ENCODE assay signal across 8 mouse cellular contexts in genomic region chr4:59580495-59581281, GRCm38 (mm10). TPM values are rescaled to one million over a fixed set of nuclear protein-coding genes. Genes with fewer than 3 reads are reported as not detected.
A peak's percentile ranks its signal among the peaks of the same experiment; 100 is the strongest.
DNase-seq lines count a peak whose midpoint lies in the region; ATAC-seq and TF ChIP-seq lines count a peak whose summit lies in the region.

No protein-coding gene starts in this region.

- DNase-seq in cerebellum, adult 11-12 months, result peak; percentile 52
- DNase-seq in left cerebral cortex, postnatal 36 days (ENCODE audit: low spot score in 2 of 2), result no peak

- no peak overlapping the region for H3K27ac ChIP-seq in ES-Bruce4 (ENCODE audit: insufficient read depth, low read length)
- H3K27ac ChIP-seq in forebrain, embryonic 13.5 days, result peak overlapping the region; percentile 86
- H3K27ac ChIP-seq in intestine, embryonic 16.5 days (ENCODE audit: low read length), result peak overlapping the region; percentile 80
- H3K27ac ChIP-seq in macrophage, result peak overlapping the region; percentile 62
- peak overlapping the region; percentile 83 for H3K27ac ChIP-seq in stomach, embryonic 14.5 days (ENCODE audit: low read length)

- no peak for TF ChIP-seq EP300 in ES-Bruce4 (IDR thresholded peaks at IDR 0.05; ENCODE audit: insufficient read depth, low read depth, low read length)

- H3K79me2 ChIP-seq in C2C12 (ENCODE audit: control insufficient read depth, insufficient read depth), result no peaks in the 10 kb centered on the region
- H3K79me2 ChIP-seq in macrophage (ENCODE audit: inconsistent target), result no peaks in the 10 kb centered on the region

- H3K27me3 ChIP-seq in C2C12 (ENCODE audit: control insufficient read depth, insufficient read depth, insufficient read length) (no peaks in the 10 kb centered on the region), ES-Bruce4 (ENCODE audit: control insufficient read depth, insufficient read depth, low read length, poor library complexity, severe bottlenecking) (no peaks in the 10 kb centered on the region; the same call in 1 of the 2 replicates)
- no peaks in the 10 kb centered on the region for H3K27me3 ChIP-seq in forebrain, embryonic 13.5 days
- H3K27me3 ChIP-seq in intestine, embryonic 16.5 days (replicated peaks; ENCODE audit: control insufficient read depth, insufficient read depth, low read length), result no peaks in the 10 kb centered on the region
- H3K27me3 ChIP-seq in stomach, embryonic 14.5 days (ENCODE audit: control insufficient read depth, insufficient read depth, low read length), result no peaks in the 10 kb centered on the region

- peak overlapping the region; percentile 81 for H3K4me2 ChIP-seq in forebrain, embryonic 13.5 days
- H3K4me2 ChIP-seq in intestine, embryonic 16.5 days (ENCODE audit: low read depth, low read length), result peak overlapping the region; percentile 77
- peak overlapping the region; percentile 92 for H3K4me2 ChIP-seq in stomach, embryonic 14.5 days (replicated peaks; ENCODE audit: low read depth, low read length)

- peak; percentile 39 for ATAC-seq in forebrain, embryonic 13.5 days
- peak; percentile 12 for ATAC-seq in intestine, embryonic 16.5 days
- no peak; the same call in 1 of the 2 replicates for ATAC-seq in stomach, embryonic 14.5 days (ENCODE audit: insufficient number of reproducible peaks, insufficient read depth, low FRiP score, low read depth)

- H3K79me3 ChIP-seq in C2C12 (ENCODE audit: low read depth), result no peaks in the 10 kb centered on the region

- no peaks in the 10 kb centered on the region for H3K9me3 ChIP-seq in ES-Bruce4 (replicated peaks; ENCODE audit: control insufficient read depth, insufficient read depth, low read length, poor library complexity, severe bottlenecking)
- H3K9me3 ChIP-seq in forebrain, embryonic 13.5 days (replicated peaks), result no peaks in the 10 kb centered on the region
- no peaks in the 10 kb centered on the region for H3K9me3 ChIP-seq in intestine, embryonic 16.5 days (ENCODE audit: control insufficient read depth, low read length)
- no peaks in the 10 kb centered on the region for H3K9me3 ChIP-seq in stomach, embryonic 14.5 days (ENCODE audit: control insufficient read depth, low read depth, low read length)

- intact Hi-C loops in left cerebral cortex, postnatal 36 days (cut with DNase I), result no loop called here

- H3K4me3 ChIP-seq in C2C12 (ENCODE audit: insufficient read depth, poor library complexity, severe bottlenecking) (peak overlapping the region; percentile 57), ES-Bruce4 (ENCODE audit: low read depth, low read length) (peak overlapping the region; percentile 82), macrophage (ENCODE audit: inconsistent target) (peak overlapping the region; percentile 85)
- H3K4me3 ChIP-seq in forebrain, embryonic 13.5 days, result peak overlapping the region; percentile 65
- H3K4me3 ChIP-seq in intestine, embryonic 16.5 days (ENCODE audit: low read length), result peak overlapping the region; percentile 65
- H3K4me3 ChIP-seq in stomach, embryonic 14.5 days (ENCODE audit: low read depth, low read length), result peak overlapping the region; percentile 72

- peak overlapping the region; percentile 65 for H3K9ac ChIP-seq in ES-Bruce4 (ENCODE audit: low read depth, poor library complexity, severe bottlenecking)
- peak overlapping the region; percentile 76 for H3K9ac ChIP-seq in forebrain, embryonic 13.5 days
- peak overlapping the region; percentile 68 for H3K9ac ChIP-seq in intestine, embryonic 16.5 days (ENCODE audit: low read depth, low read length)
- H3K9ac ChIP-seq in stomach, embryonic 14.5 days (replicated peaks; ENCODE audit: low read depth, low read length), result peak overlapping the region; percentile 43

- TF ChIP-seq CTCF in C2C12 (IDR thresholded peaks at IDR 0.05; ENCODE audit: control insufficient read depth, insufficient read depth, insufficient read length), result no peak
- TF ChIP-seq CTCF in ES-Bruce4 (IDR thresholded peaks at IDR 0.05; ENCODE audit: low read depth, low read length), result no peak

- TF ChIP-seq POLR2A in ES-Bruce4 (IDR thresholded peaks at IDR 0.05; ENCODE audit: insufficient read depth, low read length), result no peak

- peak overlapping the region; percentile 62 for H3ac ChIP-seq in C2C12 (ENCODE audit: control insufficient read depth, insufficient read length, low read depth)

- under 1% methylated on average over 23 of the region's 23 CpGs for WGBS in forebrain, embryonic 13.5 days
- under 1% methylated on average over 23 of the region's 23 CpGs for WGBS in intestine, embryonic 16.5 days
- 3% methylated on average over 23 of the region's 23 CpGs for WGBS in macrophage (ENCODE audit: missing documents)
- WGBS in stomach, embryonic 14.5 days, result under 1% methylated on average over 23 of the region's 23 CpGs

- H3K36me3 ChIP-seq in C2C12 (ENCODE audit: control insufficient read depth, insufficient read depth) (no peaks in the 10 kb centered on the region), ES-Bruce4 (ENCODE audit: control insufficient read depth, insufficient read depth, low read length, poor library complexity, severe bottlenecking) (no peaks in the 10 kb centered on the region), macrophage (ENCODE audit: inconsistent target) (no peaks in the 10 kb centered on the region)
- no peaks in the 10 kb centered on the region for H3K36me3 ChIP-seq in forebrain, embryonic 13.5 days (ENCODE audit: poor library complexity, severe bottlenecking)
- no peaks in the 10 kb centered on the region for H3K36me3 ChIP-seq in intestine, embryonic 16.5 days (ENCODE audit: control insufficient read depth, insufficient read depth, low read length)
- no peaks in the 10 kb centered on the region for H3K36me3 ChIP-seq in stomach, embryonic 14.5 days (ENCODE audit: control insufficient read depth, insufficient read depth, low read length)

- H3K4me1 ChIP-seq in ES-Bruce4 (ENCODE audit: control insufficient read depth, insufficient read depth, low read length), result no peaks in the 10 kb centered on the region
- peaks cover 15% of the 10 kb centered on the region for H3K4me1 ChIP-seq in forebrain, embryonic 13.5 days
- 0 out of 2 replicates have a peak, but pooled peaks cover 3% of the 10 kb centered on the region for H3K4me1 ChIP-seq in intestine, embryonic 16.5 days (ENCODE audit: control insufficient read depth, insufficient read depth, low read length)
- H3K4me1 ChIP-seq in stomach, embryonic 14.5 days (ENCODE audit: control insufficient read depth, insufficient read depth, low read length), result peaks cover 3% of the 10 kb centered on the region; the same call in 1 of the 2 replicates

TF ChIP-seq in C2C12, 6 proteins besides CTCF, POLR2A, EP300 and RAD21:
- TF ChIP-seq FOSL1 (IDR thresholded peaks at IDR 0.05; ENCODE audit: insufficient read depth, low read length, poor library complexity, severe bottlenecking), result no peak
- no peak for TF ChIP-seq MYOG (IDR thresholded peaks at IDR 0.05; ENCODE audit: control insufficient read depth, extremely low read depth, insufficient read length)
- no peak for TF ChIP-seq MYOD1 (IDR thresholded peaks at IDR 0.05; ENCODE audit: control insufficient read depth, insufficient read length, low read depth)
- no peak for TF ChIP-seq CEBPB (IDR thresholded peaks at IDR 0.05; ENCODE audit: low read depth)
- no peak for TF ChIP-seq USF1 (IDR thresholded peaks at IDR 0.05; ENCODE audit: low read depth)
- TF ChIP-seq MAX (IDR thresholded peaks at IDR 0.05), result no peak
TF ChIP-seq in C2C12: peak in this region for 0.

RNA-seq across cellular contexts. Expression of gene Hsdl2, which starts 0.7 kb away (rescaled TPM):
- polyA plus RNA-seq in C2C12 (2012; fragmentation: generic; extraction: Trizol), result 6.3 TPM
- 21.1 and 27.3 TPM in 2 replicates for polyA plus RNA-seq in ES-Bruce4 (2011; ENCODE audit: insufficient read depth, insufficient read length, low read depth, missing spikeins)
- polyA plus RNA-seq in forebrain, embryonic 13.5 days (2015; fragmentation: Nextera tagmentation; extraction: Ambion mirVana), result 24.0 and 26.4 TPM in 2 replicates
- 18.8 and 19.1 TPM in 2 replicates for polyA plus RNA-seq in intestine, embryonic 16.5 days (2015; fragmentation: Nextera tagmentation; extraction: Ambion mirVana)
- total RNA-seq in macrophage (2018; cell fraction: chromatin; rRNA removed), result 1 to 10 TPM in 22 of 26 experiments, under 1 TPM in 4; 0.51 to 6.9 (median 3.1) TPM
- 10 to 100 TPM in 25 of 26 experiments, 1 to 10 TPM in 1; 9.6 to 15.3 (median 12.9) TPM for total RNA-seq in macrophage (2018; cell fraction: cytosol; rRNA removed)
- total RNA-seq in macrophage (2018; cell fraction: nucleus; rRNA removed), result 1 to 10 TPM; 2.0 to 9.2 (median 5.4) TPM
- polyA plus RNA-seq in macrophage (2018), result 10.6 to 19.8 TPM (median 15.6 TPM) in 3 replicates
- polyA plus RNA-seq in stomach, embryonic 14.5 days (2014; fragmentation: Nextera tagmentation; extraction: Ambion mirVana), result 25.0 and 27.8 TPM in 2 replicates
- total RNA-seq in left cerebral cortex, postnatal 36 days (2021), result 10 to 100 TPM; 24.4 to 26.2 TPM

RNA-seq across cellular contexts. Expression of gene Ptbp3, which starts 31.5 kb away (rescaled TPM):
- polyA plus RNA-seq in C2C12 (2012; fragmentation: generic; extraction: Trizol), result 10.9 TPM
- polyA plus RNA-seq in ES-Bruce4 (2011; ENCODE audit: insufficient read depth, insufficient read length, low read depth, missing spikeins), result 113 and 126 TPM in 2 replicates
- polyA plus RNA-seq in forebrain, embryonic 13.5 days (2015; fragmentation: Nextera tagmentation; extraction: Ambion mirVana), result 16.0 and 18.7 TPM in 2 replicates
- 56.5 and 59.6 TPM in 2 replicates for polyA plus RNA-seq in intestine, embryonic 16.5 days (2015; fragmentation: Nextera tagmentation; extraction: Ambion mirVana)
- total RNA-seq in macrophage (2018; cell fraction: chromatin; rRNA removed), result 100 to 1,000 TPM; 141 to 413 (median 246) TPM
- total RNA-seq in macrophage (2018; cell fraction: cytosol; rRNA removed), result 100 to 1,000 TPM; 170 to 231 (median 203) TPM
- total RNA-seq in macrophage (2018; cell fraction: nucleus; rRNA removed), result 100 to 1,000 TPM; 155 to 273 (median 205) TPM
- 98.5 to 135 TPM (median 111 TPM) in 3 replicates for polyA plus RNA-seq in macrophage (2018)
- polyA plus RNA-seq in stomach, embryonic 14.5 days (2014; fragmentation: Nextera tagmentation; extraction: Ambion mirVana), result 71.1 and 76.0 TPM in 2 replicates
- 10 to 100 TPM; 25.8 to 30.1 TPM for total RNA-seq in left cerebral cortex, postnatal 36 days (2021)

RNA-seq across cellular contexts. Expression of gene E130308A19Rik, which starts 45.3 kb away (rescaled TPM):
- polyA plus RNA-seq in C2C12 (2012; fragmentation: generic; extraction: Trizol), result 1.8 TPM
- polyA plus RNA-seq in ES-Bruce4 (2011; ENCODE audit: insufficient read depth, insufficient read length, low read depth, missing spikeins), result 15.8 and 16.3 TPM in 2 replicates
- 39.7 and 42.0 TPM in 2 replicates for polyA plus RNA-seq in forebrain, embryonic 13.5 days (2015; fragmentation: Nextera tagmentation; extraction: Ambion mirVana)
- polyA plus RNA-seq in intestine, embryonic 16.5 days (2015; fragmentation: Nextera tagmentation; extraction: Ambion mirVana), result 9.6 and 10.8 TPM in 2 replicates
- 1 to 10 TPM in 25 of 26 experiments, under 1 TPM in 1; 0.84 to 8.8 (median 3.5) TPM for total RNA-seq in macrophage (2018; cell fraction: chromatin; rRNA removed)
- 1 to 10 TPM in 25 of 26 experiments, under 1 TPM in 1; 0.99 to 3.6 (median 1.9) TPM for total RNA-seq in macrophage (2018; cell fraction: cytosol; rRNA removed)
- 1 to 10 TPM in 25 of 26 experiments, under 1 TPM in 1; 0.77 to 7.2 (median 3.5) TPM for total RNA-seq in macrophage (2018; cell fraction: nucleus; rRNA removed)
- polyA plus RNA-seq in macrophage (2018), result 1.6 to 2.9 TPM (median 2.5 TPM) in 3 replicates
- polyA plus RNA-seq in stomach, embryonic 14.5 days (2014; fragmentation: Nextera tagmentation; extraction: Ambion mirVana), result 27.0 and 29.9 TPM in 2 replicates
- 10 to 100 TPM; 10.2 to 15.0 TPM for total RNA-seq in left cerebral cortex, postnatal 36 days (2021)
